Mouse (Mus musculus) forebrain, embryonic 14.5 days (tissue): Measurements from ENCODE around the gene Ugt1a6a. TPM values are rescaled to one million over a fixed set of nuclear protein-coding genes. Genes with fewer than 3 reads are reported as not detected.

Experiments
- ATAC-seq: fragments of 200-750 bp; cut with Nextera tagmentation; 2 replicates; pipeline ENCODE4 v1.8.0; 2017; ENCODE audit warnings: mild to moderate bottlenecking, moderate library complexity
- DNase-seq: peaks from one replicate; pipeline ENCODE4 v3.0.0-alpha.2; 2015; ENCODE audit warnings: low spot score
- H3K27ac ChIP-seq: fragments of 300-500 bp; sonication (generic); 2 replicates; pipeline ENCODE4 v1.5.1; 2014; ENCODE audit warnings: low read depth, mild to moderate bottlenecking, control low read depth, low read length, moderate library complexity
- H3K27me3 ChIP-seq: fragments of 300-500 bp; sonication (generic); replicated peaks from 2 replicates; pipeline ENCODE4 v1.6.1; 2014; ENCODE audit warnings: low read length, control low read depth, mixed read lengths; ENCODE audit not compliant: control insufficient read depth, insufficient read depth
- H3K36me3 ChIP-seq: fragments of 300-500 bp; sonication (generic); 2 replicates; pipeline ENCODE4 v1.6.1; 2014; ENCODE audit warnings: low read length, control low read depth; ENCODE audit not compliant: control insufficient read depth, insufficient read depth
- H3K4me1 ChIP-seq: fragments of 300-500 bp; sonication (generic); 2 replicates; pipeline ENCODE4 v1.6.1; 2014; ENCODE audit warnings: antibody characterized with exemption, low read length, control low read depth; ENCODE audit not compliant: control insufficient read depth, insufficient read depth
- H3K4me2 ChIP-seq: fragments of 300-500 bp; sonication (generic); 2 replicates; pipeline ENCODE4 v1.6.1; 2014; ENCODE audit warnings: mild to moderate bottlenecking, control low read depth, low read length
- H3K4me3 ChIP-seq: fragments of 300-500 bp; sonication (generic); 2 replicates; pipeline ENCODE4 v1.5.1; 2014; ENCODE audit warnings: low read depth, low read length, control low read depth
- H3K9ac ChIP-seq: fragments of 300-500 bp; sonication (generic); 2 replicates; pipeline ENCODE4 v1.6.1; 2014; ENCODE audit warnings: mild to moderate bottlenecking, low read length, control low read depth, moderate library complexity
- H3K9me3 ChIP-seq: fragments of 300-500 bp; sonication (generic); replicated peaks from 2 replicates; pipeline ENCODE4 v1.6.1; 2016; ENCODE audit warnings: low read length, control low read depth, mixed read lengths; ENCODE audit not compliant: control insufficient read depth
- WGBS: fragments of 180-500 bp; shearing (Covaris S2); extraction: QIAGEN DNeasy Blood & Tissue Kit; methylation state at CpG from one replicate; pipeline ENCODE4 v1.1.7; 2014; 5-methylcytosine and 5-hydroxymethylcytosine counted together
- polyA plus RNA-seq: library from polyadenylated mRNA; unstranded; fragments of >200 nt; fragmentation: Nextera tagmentation; extraction: Ambion mirVana; gene quantifications from 2 replicates; pipeline ENCODE4 v1.2.1, GENCODE M21; 2014

The Ugt1a6a gene
- polyA plus RNA-seq, 1 experiment from 2014 or later: 2.3 TPM

GRCm38 (mm10) chr1:88226670-88227379 is 92.2 kb downstream of the Ugt1a6a start, which contains the start of gene Mroh2a:
Gene Mroh2a (plus strand): TSS chr1:88226986.
- no peak within 1 kb of the TSS for H3K27ac ChIP-seq
- H3K4me3 ChIP-seq: no peak within 1 kb of the TSS
- H3K9me3 ChIP-seq: peaks cover 70% of the 10 kb centered on the region
- no peaks in the 10 kb centered on the region for H3K36me3 ChIP-seq
- WGBS: 53% methylated on average over 5 of the region's 5 CpGs
- H3K4me1 ChIP-seq: no peaks in the 10 kb centered on the region
- ATAC-seq: no peak
- no peak within 1 kb of the TSS for H3K9ac ChIP-seq
- no peak within 1 kb of the TSS for H3K4me2 ChIP-seq
- no peaks in the 10 kb centered on the region for H3K27me3 ChIP-seq
- DNase-seq: no peak

GRCm38 (mm10) chr1:88227482-88227881 is 92.9 kb downstream of the Ugt1a6a start:
- H3K4me2 ChIP-seq: no peak overlapping the region
- H3K27me3 ChIP-seq: no peaks in the 10 kb centered on the region
- no peak overlapping the region for H3K4me3 ChIP-seq
- 59% methylated on average over 2 of the region's 2 CpGs for WGBS
- H3K36me3 ChIP-seq: no peaks in the 10 kb centered on the region
- DNase-seq: no peak
- peaks cover 72% of the 10 kb centered on the region for H3K9me3 ChIP-seq
- no peak for ATAC-seq
- H3K27ac ChIP-seq: no peak overlapping the region
- no peak overlapping the region for H3K9ac ChIP-seq
- no peaks in the 10 kb centered on the region for H3K4me1 ChIP-seq

- 69% methylated on average over 7 of the region's 7 CpGs for WGBS
- H3K36me3 ChIP-seq: no peaks in the 10 kb centered on the region
Observed at GRCm38 (mm10) chr1:88228121-88228520, 93.5 kb downstream of the Ugt1a6a start.

DNA sequence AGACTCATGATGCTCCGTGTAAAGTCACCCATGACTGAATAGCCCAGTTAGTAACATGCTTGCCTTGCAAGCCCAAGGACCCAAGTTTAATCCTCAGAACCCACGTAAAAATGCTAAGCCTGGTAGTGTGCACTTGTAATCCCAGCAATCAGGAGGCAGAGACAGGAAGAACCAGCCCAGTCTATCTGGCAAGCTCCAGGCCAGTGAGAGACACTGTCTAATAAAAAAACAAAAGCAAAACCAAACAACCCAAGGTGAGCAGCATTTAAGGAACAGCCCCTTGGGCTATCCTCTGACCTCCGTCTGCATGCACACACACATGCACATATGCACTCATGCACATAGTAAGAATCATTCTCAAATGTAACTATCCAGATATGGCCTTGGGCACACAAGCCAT is 95.0 kb downstream of the Ugt1a6a start:
- H3K27me3 ChIP-seq: no peaks in the 10 kb centered on the region
- no peak for ATAC-seq
- H3K4me3 ChIP-seq: no peak overlapping the region
- H3K4me1 ChIP-seq: no peaks in the 10 kb centered on the region
- 82% methylated on average over 3 of the region's 3 CpGs for WGBS
- H3K9ac ChIP-seq: no peak overlapping the region
- no peak overlapping the region for H3K4me2 ChIP-seq
- peaks cover 93% of the 10 kb centered on the region for H3K9me3 ChIP-seq
- no peak overlapping the region for H3K27ac ChIP-seq
- H3K36me3 ChIP-seq: no peaks in the 10 kb centered on the region
- no peak for DNase-seq

More at GRCm38 (mm10) chr1:88228121-88228520, 93.5 kb downstream of the Ugt1a6a start:
- no peak overlapping the region for H3K9ac ChIP-seq
- DNase-seq (no peak), ATAC-seq (no peak)
- H3K27ac ChIP-seq: no peak overlapping the region
- H3K4me3 ChIP-seq: no peak overlapping the region
- no peaks in the 10 kb centered on the region for H3K4me1 ChIP-seq
- H3K9me3 ChIP-seq: peaks cover 79% of the 10 kb centered on the region
- H3K4me2 ChIP-seq: no peak overlapping the region
- no peaks in the 10 kb centered on the region for H3K27me3 ChIP-seq

DNA sequence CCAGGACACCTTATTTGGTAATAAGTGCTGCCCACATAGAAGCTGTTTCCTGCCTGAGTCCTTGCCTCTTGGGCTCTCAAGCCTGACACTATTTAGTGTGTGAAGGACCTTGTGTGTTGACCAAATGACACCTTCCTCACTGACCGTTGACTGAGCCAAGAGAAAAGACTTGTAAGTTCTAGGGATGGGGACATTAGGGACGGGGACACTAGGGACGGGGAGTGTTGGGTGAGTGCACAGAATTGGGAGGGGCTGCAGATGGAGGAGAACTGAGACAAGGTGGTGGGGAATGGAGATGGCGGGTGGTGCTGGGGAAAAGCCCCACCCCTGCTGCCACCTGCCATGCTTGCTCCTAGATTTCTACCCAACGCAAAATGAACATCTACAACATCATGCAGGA is 95.4 kb downstream of the Ugt1a6a start:
- ATAC-seq (no peak), DNase-seq (no peak)
- H3K4me1 ChIP-seq: no peaks in the 10 kb centered on the region
- H3K27me3 ChIP-seq: no peaks in the 10 kb centered on the region
- no peak overlapping the region for H3K9ac ChIP-seq
- H3K36me3 ChIP-seq: no peaks in the 10 kb centered on the region
- peaks cover 97% of the 10 kb centered on the region for H3K9me3 ChIP-seq
- H3K4me2 ChIP-seq: no peak overlapping the region
- 86% methylated on average over 5 of the region's 5 CpGs for WGBS
- no peak overlapping the region for H3K4me3 ChIP-seq
- no peak overlapping the region for H3K27ac ChIP-seq

DNA sequence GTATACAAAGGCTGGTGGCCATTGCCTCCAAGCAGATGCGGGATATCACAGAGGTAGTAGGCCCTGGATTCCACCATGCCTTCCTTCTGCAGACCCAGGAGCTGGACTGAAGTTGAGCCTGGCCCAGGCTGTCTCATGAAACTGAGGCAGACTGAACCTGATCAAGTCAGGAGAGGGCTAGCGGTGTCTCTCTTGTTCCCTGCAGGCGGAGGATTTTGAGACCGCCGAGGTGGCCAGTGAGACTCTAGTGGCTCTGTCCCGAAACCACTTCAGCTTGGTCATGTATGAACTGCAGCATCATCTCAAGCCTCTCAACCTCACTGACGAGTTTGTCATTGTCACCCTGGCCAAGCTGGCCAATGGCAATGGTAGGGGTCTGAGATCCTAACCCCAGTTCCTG is 95.8 kb downstream of the Ugt1a6a start:
- WGBS: 73% methylated on average over 7 of the region's 7 CpGs
- no peak overlapping the region for H3K27ac ChIP-seq
- no peaks in the 10 kb centered on the region for H3K27me3 ChIP-seq
- no peaks in the 10 kb centered on the region for H3K36me3 ChIP-seq
- ATAC-seq (no peak), DNase-seq (no peak)
- H3K9ac ChIP-seq: no peak overlapping the region
- peaks cover 100% of the 10 kb centered on the region for H3K9me3 ChIP-seq
- no peak overlapping the region for H3K4me3 ChIP-seq
- H3K4me1 ChIP-seq: no peaks in the 10 kb centered on the region
- no peak overlapping the region for H3K4me2 ChIP-seq

DNA sequence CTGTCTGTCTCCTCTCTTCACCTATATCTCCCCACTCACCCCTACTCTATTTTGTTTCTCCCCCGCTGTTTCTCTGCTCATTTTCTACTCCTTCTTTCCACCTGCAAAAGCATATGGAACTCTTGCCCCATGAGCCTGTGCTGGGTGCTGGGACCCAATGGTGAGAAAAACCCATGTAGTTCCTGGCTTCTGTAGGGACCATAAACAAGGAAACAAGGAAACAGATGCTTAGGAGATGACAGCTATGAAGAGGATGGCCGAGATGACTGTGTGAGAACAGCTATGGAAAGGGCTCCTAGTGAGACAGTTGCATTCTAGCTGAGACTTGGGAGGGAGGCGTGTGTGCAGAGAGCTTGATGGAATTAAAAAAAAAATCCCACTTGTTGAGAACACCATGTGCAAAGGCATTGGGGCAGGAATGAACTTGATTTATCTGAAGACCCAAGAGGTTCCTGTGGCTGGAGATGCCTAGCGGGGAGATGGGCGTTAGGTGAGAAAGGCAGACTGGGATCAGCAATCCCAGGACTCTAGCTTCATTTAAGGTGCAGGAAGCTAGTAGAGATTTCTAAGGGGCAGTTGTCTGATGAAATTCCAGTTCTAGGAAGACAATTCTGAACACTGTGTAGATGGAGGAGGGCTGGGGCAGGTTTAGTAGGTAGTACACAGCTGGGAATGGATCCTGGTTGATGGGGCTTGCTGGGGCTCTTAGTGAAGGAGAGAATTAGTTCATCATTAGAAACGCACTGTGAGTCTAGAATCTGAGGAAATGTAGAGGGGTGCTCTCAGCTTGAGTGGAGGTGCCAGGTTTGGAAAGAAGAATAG is 96.6 kb downstream of the Ugt1a6a start:
- H3K36me3 ChIP-seq: no peaks in the 10 kb centered on the region
- no peak overlapping the region for H3K27ac ChIP-seq
- no peaks in the 10 kb centered on the region for H3K4me1 ChIP-seq
- no peak overlapping the region for H3K4me3 ChIP-seq
- no peak overlapping the region for H3K9ac ChIP-seq
- no peaks in the 10 kb centered on the region for H3K27me3 ChIP-seq
- DNase-seq (no peak), ATAC-seq (no peak)
- no peak overlapping the region for H3K4me2 ChIP-seq
- H3K9me3 ChIP-seq: peaks cover 99% of the 10 kb centered on the region
- WGBS: 75% methylated on average over 6 of the region's 6 CpGs

DNA sequence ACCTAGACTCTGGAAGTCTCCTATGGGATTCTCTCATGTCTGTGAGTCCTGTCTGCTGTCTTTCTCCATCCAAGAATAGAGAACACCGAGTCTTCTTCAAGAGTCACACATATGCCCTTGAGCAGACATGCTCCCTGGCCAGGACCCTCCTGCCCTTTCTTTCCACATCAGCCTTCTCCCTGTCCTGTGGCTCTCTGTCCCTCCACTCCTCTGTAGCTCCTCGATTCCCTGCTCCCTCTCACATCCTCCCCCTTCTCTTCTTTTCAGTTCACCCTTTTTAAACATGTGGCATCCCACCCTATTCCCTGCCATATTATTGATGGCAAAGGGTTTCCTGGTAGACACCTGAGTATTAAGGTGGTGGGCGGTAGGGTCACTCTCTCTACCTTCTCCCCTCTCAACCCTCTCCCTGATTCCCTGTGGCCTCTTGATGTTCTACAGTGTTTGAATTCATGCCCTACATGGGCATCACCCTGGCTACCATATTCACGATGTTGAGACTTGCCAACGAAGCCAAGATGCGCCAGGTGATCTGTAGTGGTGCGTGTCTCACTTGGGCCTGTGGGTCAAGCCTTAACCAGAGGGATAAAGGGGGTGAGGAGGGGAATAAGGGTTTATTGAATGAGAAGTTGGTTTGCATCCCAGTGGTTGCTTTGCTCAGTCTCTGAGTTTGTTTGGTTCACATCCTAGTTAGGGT is 97.3 kb downstream of the Ugt1a6a start:
- ATAC-seq (no peak), DNase-seq (no peak)
- Histone ChIP-seq H3K4me1 (no peaks in the 10 kb centered on the region), H3K27me3 (no peaks in the 10 kb centered on the region), H3K4me2 (no peak overlapping the region), H3K36me3 (no peaks in the 10 kb centered on the region), H3K4me3 (no peak overlapping the region), H3K9me3 (peaks cover 95% of the 10 kb centered on the region), H3K27ac (no peak overlapping the region), H3K9ac (no peak overlapping the region)
- WGBS: 67% methylated on average over 7 of the region's 7 CpGs
